Mouse (Mus musculus) left cerebral cortex, adult 18-20 months (tissue): ENCODE measurements at regions not wholly inside any gene's neighbourhood (a gene's known extent, or its start where the extent isn't known, plus 50 kb on each side); places are given as distances from the start of the nearest gene placed in this dataset.
"Not testable (repeated sequence)": the region's sequence is repeated elsewhere in the genome, so short reads cannot be mapped to it uniquely, and the experiment has no call there.

Experiments
- DNase-seq, 2 experiments: peaks; one replicate each; pipeline ENCODE4 v3.0.0; 2021 to 2022; ENCODE audit warnings: low spot score in 2 of 2, mixed read lengths in 1 of 2
- microRNA-seq, 2 experiments: library from miRNA; unstranded; fragments of <30 nt; microRNA quantifications; one replicate each; pipeline ENCODE4 v1.2.0; 2021

DNA sequence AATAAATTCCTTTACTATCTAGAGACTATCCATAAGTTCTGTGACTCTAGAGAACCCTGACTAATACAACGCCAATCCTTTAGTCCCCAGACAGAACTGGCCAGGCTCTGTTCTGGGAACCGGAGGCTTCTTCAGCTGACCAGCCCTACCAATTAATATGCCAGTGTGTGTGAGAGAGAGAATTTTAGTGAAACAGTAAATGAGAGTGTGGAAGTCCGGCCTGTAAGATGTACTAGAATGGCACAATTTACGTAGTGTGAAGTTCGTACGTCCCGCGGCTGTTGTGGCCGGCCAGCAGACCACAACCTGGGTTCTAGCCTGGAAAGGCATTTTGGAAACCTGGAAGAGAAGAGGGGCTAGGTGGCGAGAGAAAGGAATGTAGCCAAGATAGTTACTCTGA lies 83.7 kb upstream of the Lemd2 start:
- not testable (repeated sequence) for DNase-seq

- DNase-seq, result no peak
These were observed 77.0 kb upstream of the Lemd2 start for GRCm38 (mm10) chr17:27281241-27281640.

- DNase-seq, result not testable (repeated sequence)
These were observed 75.4 kb upstream of the Lemd2 start for GRCm38 (mm10) chr17:27279491-27280288.

DNA sequence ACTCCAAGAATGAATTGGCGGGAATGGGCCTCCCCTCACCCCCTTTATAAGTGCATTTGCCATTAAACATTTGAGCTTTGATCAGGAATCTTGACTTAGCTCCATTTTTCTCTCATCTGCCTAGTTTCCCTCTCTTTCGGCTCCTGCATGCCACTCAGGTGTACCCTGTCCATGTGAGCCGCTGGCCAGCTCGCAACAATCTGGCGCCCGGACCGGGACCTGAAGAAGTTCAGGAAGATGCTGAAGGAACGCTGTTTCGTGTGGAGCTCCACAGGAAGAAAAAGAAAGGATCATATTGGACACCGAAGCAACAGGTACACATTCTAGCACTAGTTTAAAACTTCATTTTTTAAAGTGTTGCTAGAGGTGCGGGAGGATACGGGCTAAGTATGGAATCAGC lies 73.5 kb upstream of the Lemd2 start:
- not testable (repeated sequence) for DNase-seq

DNA sequence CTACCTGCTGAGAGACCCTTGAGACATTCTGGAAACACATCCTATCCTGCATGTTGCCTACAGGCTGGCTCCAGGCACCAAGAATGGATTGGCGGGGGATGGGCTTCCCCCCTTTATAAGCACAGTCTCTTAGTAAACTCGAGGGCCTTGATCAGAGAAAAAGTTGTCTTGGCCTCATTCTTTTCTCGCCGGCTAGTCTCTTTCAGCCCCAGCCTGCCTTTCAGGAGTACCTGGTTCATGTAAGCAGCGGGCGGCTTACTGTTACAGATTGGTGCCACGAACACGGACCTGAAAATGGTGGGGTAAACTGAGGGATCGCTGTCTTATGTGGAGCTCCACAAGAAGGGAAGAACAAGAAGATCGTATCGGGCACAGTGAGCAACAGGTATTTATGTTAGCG lies 67.5 kb upstream of the Lemd2 start:
- DNase-seq, result not testable (repeated sequence)

DNA sequence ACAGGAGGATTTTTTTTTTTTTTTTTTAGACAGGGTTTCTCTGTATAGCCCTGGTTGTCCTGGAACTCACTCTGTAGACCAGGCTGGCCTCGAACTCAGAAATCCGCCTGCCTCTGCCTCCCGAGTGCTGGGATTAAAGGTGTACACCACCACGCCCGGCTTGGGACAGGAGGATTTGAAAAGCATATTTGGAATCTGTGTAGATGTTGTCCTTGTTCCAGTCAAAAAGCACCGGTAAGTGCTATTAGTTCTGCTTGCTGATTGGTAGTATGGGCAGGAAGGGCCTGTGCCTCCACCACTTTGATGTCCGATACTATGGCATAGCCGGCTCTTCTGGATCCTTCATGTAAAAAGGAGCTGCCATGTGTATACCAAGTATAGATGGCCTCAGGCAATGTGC lies 66.5 kb upstream of the Lemd2 start:
- not testable (repeated sequence) for DNase-seq

GRCm38 (mm10) chr17:27264607-27265006 lies 60.3 kb upstream of the Lemd2 start:
- DNase-seq, result not testable (repeated sequence)

GRCm38 (mm10) chr17:27262607-27263006 lies 58.3 kb upstream of the Lemd2 start:
- DNase-seq, result no peak

DNA sequence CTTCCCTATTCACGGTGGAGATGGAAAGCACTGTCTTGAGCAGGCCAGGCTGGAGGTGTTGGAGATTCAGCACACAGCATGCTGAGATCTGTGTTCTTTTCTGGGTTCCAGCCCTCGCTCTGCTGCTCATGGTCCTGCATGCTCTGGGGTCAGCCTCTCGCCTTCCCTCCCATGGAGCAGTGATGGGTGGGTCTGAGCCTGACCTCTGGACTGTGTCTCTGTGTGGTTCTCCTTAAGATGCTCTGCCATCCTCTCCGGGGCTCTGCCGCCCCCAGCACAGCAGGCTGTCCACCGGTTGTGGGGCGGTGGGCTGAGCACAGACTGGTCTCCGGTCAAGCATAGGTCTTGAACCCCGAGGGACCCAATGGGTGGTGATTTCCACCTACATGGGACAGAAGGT lies 57.7 kb upstream of the Lemd2 start:
- no peak for DNase-seq

DNA sequence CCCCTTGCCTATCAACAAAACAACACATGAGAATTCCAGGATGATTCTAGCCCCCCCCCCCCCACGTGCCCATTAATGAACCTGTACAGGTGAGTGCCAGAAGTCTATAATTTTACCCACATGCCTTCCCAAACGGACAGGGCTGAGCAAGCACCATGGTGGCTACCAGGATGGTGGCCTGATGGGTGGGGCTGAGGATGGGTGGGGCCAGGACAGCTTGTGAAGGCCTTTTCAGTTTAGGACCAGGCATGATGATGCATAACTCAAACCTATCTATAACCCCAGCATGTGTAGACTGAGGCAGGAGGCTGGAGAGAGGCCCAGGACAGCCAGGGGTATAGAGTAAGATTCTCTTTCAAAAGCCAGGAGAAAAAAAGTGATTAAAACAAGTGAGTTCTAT lies 57.0 kb upstream of the Lemd2 start:
- no peak for DNase-seq

GRCm38 (mm10) chr17:27260116-27260515 lies 55.8 kb upstream of the Lemd2 start:
- no peak for DNase-seq

DNA sequence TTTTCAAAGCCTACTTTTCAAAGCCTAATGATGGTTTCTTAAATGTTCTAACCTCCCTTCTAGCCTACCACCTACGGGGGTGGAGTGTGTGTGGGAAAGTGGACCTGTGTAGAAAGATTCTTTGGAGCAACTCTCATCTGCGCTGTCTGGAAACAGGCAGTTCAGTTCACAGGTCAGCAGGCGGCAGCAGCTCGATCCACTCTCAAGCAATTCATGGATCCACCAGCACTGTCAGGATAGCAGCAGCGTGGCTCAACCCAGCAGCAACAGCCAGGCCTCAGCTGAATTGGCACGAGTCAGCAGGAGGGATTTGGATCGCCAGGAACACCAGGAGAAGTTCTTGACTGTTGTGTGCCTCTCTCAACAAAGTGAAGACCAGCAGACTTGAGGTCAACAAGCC lies 53.1 kb upstream of the Lemd2 start:
- no peak for DNase-seq

- no peak for DNase-seq
These were observed 51.5 kb upstream of the Lemd2 start for GRCm38 (mm10) chr17:27255804-27256203.

Small RNA genes in the stretch of these regions (microRNA-seq; reads per million reads assigned to microRNA genes)
- gene Mir7214 (0 reads per million in 2 experiments), gene Mir7216 (0 reads per million in 2 experiments), gene Mir7217 (0 reads per million in 2 experiments), gene Mir7218 (0 reads per million in 2 experiments)
